Mouse (Mus musculus) stomach, postnatal 0 days (tissue): Measurements from ENCODE around the gene Hk1.

Experiments used
- CTCF ChIP-seq: IDR thresholded peaks from 2 replicates; pipeline ENCODE4 v1.5.1; 2016; ENCODE audit warnings: antibody characterized with exemption, low read depth, mild to moderate bottlenecking, moderate library complexity
- EP300 ChIP-seq: optimal IDR thresholded peaks from 2 replicates; pipeline ENCODE3; 2016; ENCODE audit warnings: antibody characterized with exemption

DNA sequence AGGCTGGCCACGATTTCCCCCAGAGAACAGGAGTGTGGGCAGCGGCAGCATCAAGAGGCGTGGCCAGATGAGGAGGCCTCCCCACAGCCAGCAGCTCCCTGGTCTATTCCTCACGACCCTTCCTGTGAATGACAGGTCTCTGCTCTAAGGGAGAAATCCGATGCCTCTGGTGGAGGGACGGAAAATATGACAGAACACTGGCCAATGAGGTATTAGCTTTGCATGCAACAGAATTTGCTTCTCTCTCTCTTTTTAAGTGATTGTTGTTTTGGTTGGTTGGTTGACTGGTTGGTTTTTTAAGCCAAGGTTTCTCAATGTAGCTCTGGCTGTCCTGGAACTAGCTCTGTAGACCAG is 44.3 kb downstream of the Hk1 start:
- TF ChIP-seq CTCF (no peak), EP300 (no peak)
